In the genomic region with DNA sequence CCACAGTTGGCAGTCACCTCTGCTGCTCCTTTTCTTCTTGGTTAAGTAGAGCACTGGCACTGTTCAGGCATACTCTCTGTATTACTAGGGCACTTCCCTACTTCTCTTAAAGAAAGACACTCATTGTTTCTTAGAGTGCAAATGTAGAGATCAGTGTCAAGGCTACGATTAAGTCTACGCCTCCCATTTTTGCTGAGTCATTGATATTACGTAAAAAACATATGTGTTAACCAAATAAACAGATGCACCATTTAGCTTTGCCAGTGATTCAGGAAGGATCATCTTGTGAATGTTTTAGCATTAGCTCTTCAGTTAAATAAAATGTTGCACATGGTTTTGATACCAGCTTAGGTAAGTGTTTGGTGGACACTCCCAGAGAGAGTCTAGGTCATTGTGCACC, we compare ENCODE assay signal across 14 mouse cellular contexts.
"Had no signal": no experiment of that assay in that cellular context is flagged by ENCODE, and none has a peak within 500 bp of the region (broad histone marks: within the 10 kb centered on the region; RNA-seq: fewer than 3 reads in every experiment).

No protein-coding gene starts in this region.

- H3K4me3 ChIP-seq: limb, embryonic 13.5 days; liver, embryonic 15.5 days; midbrain, embryonic 12.5 days had no signal

- H3K4me1 ChIP-seq: limb, embryonic 13.5 days; liver, embryonic 15.5 days; midbrain, embryonic 12.5 days had no signal

- H3K36me3 ChIP-seq: limb, embryonic 13.5 days; liver, embryonic 15.5 days; midbrain, embryonic 12.5 days had no signal

- H3K9ac ChIP-seq: limb, embryonic 13.5 days; liver, embryonic 15.5 days; lung, embryonic 14.5 days; midbrain, embryonic 12.5 days had no signal

- DNase-seq: kidney, postnatal 14 days; left cerebral cortex, postnatal 4 days; lung, embryonic 14.5 days; lung, postnatal 10 days; lung, postnatal 4 days; right cerebral cortex, adult 18-20 months; right cerebral cortex, postnatal 25 days; thymus, postnatal 4 days had no signal

- H3K27me3 ChIP-seq: liver, embryonic 15.5 days; midbrain, embryonic 12.5 days had no signal

- H3K4me2 ChIP-seq: limb, embryonic 13.5 days; liver, embryonic 11.5 days; liver, embryonic 15.5 days; lung, embryonic 14.5 days; midbrain, embryonic 12.5 days had no signal

- H3K9me3 ChIP-seq: limb, embryonic 13.5 days; liver, embryonic 15.5 days; midbrain, embryonic 12.5 days had no signal

- H3K27ac ChIP-seq: limb, embryonic 13.5 days; liver, embryonic 15.5 days; midbrain, embryonic 12.5 days; stomach, postnatal 0 days had no signal

- ATAC-seq: midbrain, embryonic 16.5 days had no signal
